Mouse (Mus musculus): ENCODE data around the gene Olfr24. TPM values are rescaled to one million over a fixed set of nuclear protein-coding genes. Genes with fewer than 3 reads are reported as not detected.

Gene Olfr24
- polyA plus RNA-seq, 1 experiment from 2014 or later: not detected

Other genes with a start within 250 kb of the Olfr24 start
- gene Muc16, start 89.5 kb downstream of the Olfr24 start, polyA plus RNA-seq (2016; fragmentation: Nextera tagmentation; extraction: Ambion mirVana): not detected in 2 replicates
- gene Olfr828, start 55.5 kb upstream of the Olfr24 start, polyA plus RNA-seq (2016; fragmentation: Nextera tagmentation; extraction: Ambion mirVana): not detected in 2 replicates
- not detected in 2 replicates for gene Olfr829, start 90.9 kb upstream of the Olfr24 start, polyA plus RNA-seq (2016; fragmentation: Nextera tagmentation; extraction: Ambion mirVana)
- not detected in 2 replicates for gene Olfr830, start 110.7 kb upstream of the Olfr24 start, polyA plus RNA-seq (2016; fragmentation: Nextera tagmentation; extraction: Ambion mirVana)
- gene Olfr832, start 173.1 kb upstream of the Olfr24 start, polyA plus RNA-seq (2016; fragmentation: Nextera tagmentation; extraction: Ambion mirVana): not detected in 2 replicates
- gene Olfr834, start 224.0 kb upstream of the Olfr24 start, polyA plus RNA-seq (2016; fragmentation: Nextera tagmentation; extraction: Ambion mirVana): not detected in 2 replicates

All from forebrain, embryonic 10.5 days (tissue).